Mouse (Mus musculus) embryonic facial prominence, embryonic 13.5 days (tissue): ENCODE measurements around the gene Notch3. TPM values are rescaled to one million over a fixed set of nuclear protein-coding genes. Genes with fewer than 3 reads are reported as not detected.

Source experiments
- ATAC-seq: fragments of 200-750 bp; cut with Nextera tagmentation; 2 replicates; pipeline ENCODE4 v1.8.0; 2017; ENCODE audit warnings: low read depth; ENCODE audit not compliant: insufficient number of reproducible peaks, insufficient read depth, low FRiP score, low TSS enrichment
- H3K27ac ChIP-seq: fragments of 300-500 bp; sonication (generic); 2 replicates; pipeline ENCODE4 v1.5.1; 2015; ENCODE audit warnings: moderate library complexity, mild to moderate bottlenecking, inconsistent platforms
- H3K27me3 ChIP-seq: fragments of 300-500 bp; sonication (generic); 2 replicates; pipeline ENCODE4 v1.6.1; 2015; ENCODE audit warnings: mild to moderate bottlenecking, inconsistent platforms
- H3K36me3 ChIP-seq: fragments of 300-500 bp; sonication (generic); 2 replicates; pipeline ENCODE4 v1.6.1; 2015; ENCODE audit warnings: mild to moderate bottlenecking, inconsistent platforms
- H3K4me1 ChIP-seq: fragments of 300-500 bp; sonication (generic); 2 replicates; pipeline ENCODE4 v1.6.1; 2015; ENCODE audit warnings: inconsistent platforms
- H3K4me2 ChIP-seq: fragments of 300-500 bp; sonication (generic); 2 replicates; pipeline ENCODE4 v1.6.1; 2015; ENCODE audit warnings: moderate library complexity, mild to moderate bottlenecking, inconsistent platforms
- H3K4me3 ChIP-seq: fragments of 300-500 bp; sonication (generic); 2 replicates; pipeline ENCODE4 v1.5.1; 2015; ENCODE audit warnings: mild to moderate bottlenecking, inconsistent platforms
- H3K9ac ChIP-seq: fragments of 300-500 bp; sonication (generic); 2 replicates; pipeline ENCODE4 v1.6.1; 2015; ENCODE audit warnings: mild to moderate bottlenecking, inconsistent platforms
- H3K9me3 ChIP-seq: fragments of 300-500 bp; sonication (generic); 2 replicates; pipeline ENCODE4 v1.6.1; 2016; ENCODE audit warnings: inconsistent platforms
- WGBS: fragments of 180-500 bp; shearing (Covaris S2); methylation state at CpG from one replicate; pipeline ENCODE4 v1.1.7; 2015; ENCODE audit warnings: mixed read lengths; 5-methylcytosine and 5-hydroxymethylcytosine counted together
- polyA plus RNA-seq: library from polyadenylated mRNA; unstranded; fragments of >200 nt; fragmentation: Nextera tagmentation; extraction: Ambion mirVana; gene quantifications from 2 replicates; pipeline ENCODE4 v1.2.1, GENCODE M21; 2015

The Notch3 gene
- polyA plus RNA-seq, 1 experiment from 2014 or later = 16.1 TPM

- 0% methylated on average over 2 of the region's 2 CpGs for WGBS
- H3K4me2 ChIP-seq = no peak overlapping the region
- H3K27ac ChIP-seq = no peak overlapping the region
- H3K36me3 ChIP-seq = no peaks in the 10 kb centered on the region
- H3K4me3 ChIP-seq = no peak overlapping the region
- no peak for ATAC-seq
- no peak overlapping the region for H3K9ac ChIP-seq
- H3K4me1 ChIP-seq = no peaks in the 10 kb centered on the region
- H3K9me3 ChIP-seq = peaks cover 1% of the 10 kb centered on the region; the same call in 1 of the 2 replicates
- H3K27me3 ChIP-seq = no peaks in the 10 kb centered on the region
Observed at GRCm38 (mm10) chr17:32075164-32075563, 91.5 kb downstream of the Notch3 start.

- H3K9ac ChIP-seq = no peak overlapping the region
- H3K4me3 ChIP-seq = no peak overlapping the region
- no peaks in the 10 kb centered on the region for H3K36me3 ChIP-seq
- H3K27me3 ChIP-seq = no peaks in the 10 kb centered on the region
- H3K27ac ChIP-seq = no peak overlapping the region
- peaks cover 6% of the 10 kb centered on the region; the same call in 1 of the 2 replicates for H3K9me3 ChIP-seq
- H3K4me1 ChIP-seq = no peaks in the 10 kb centered on the region
- H3K4me2 ChIP-seq = no peak overlapping the region
- WGBS = 52% methylated on average over 4 of the region's 4 CpGs
- no peak for ATAC-seq
Observed at GRCm38 (mm10) chr17:32074658-32075057, 92.0 kb downstream of the Notch3 start.

GRCm38 (mm10) chr17:32073359-32073758 lies 93.3 kb downstream of the Notch3 start:
- H3K9me3 ChIP-seq = peaks cover 7% of the 10 kb centered on the region; the same call in 1 of the 2 replicates
- H3K4me1 ChIP-seq = no peaks in the 10 kb centered on the region
- WGBS = 0% methylated on average over 2 of the region's 2 CpGs
- H3K36me3 ChIP-seq = no peaks in the 10 kb centered on the region
- H3K4me2 ChIP-seq = no peak overlapping the region
- no peak overlapping the region for H3K9ac ChIP-seq
- no peak overlapping the region for H3K4me3 ChIP-seq
- H3K27ac ChIP-seq = no peak overlapping the region
- no peak for ATAC-seq
- no peaks in the 10 kb centered on the region for H3K27me3 ChIP-seq

Other genes starting within 250 kb of the Notch3 start
- 75.8 and 82.2 TPM in 2 replicates for gene Rrp1b, start 130.8 kb downstream of the Notch3 start, polyA plus RNA-seq
- gene Hsf2bp, start 130.5 kb downstream of the Notch3 start, polyA plus RNA-seq = 0.41 and 0.56 TPM in 2 replicates
- gene Ephx3, start 22.7 kb upstream of the Notch3 start, polyA plus RNA-seq = 0.77 and 1.1 TPM in 2 replicates
- gene Brd4, start 117.9 kb upstream of the Notch3 start, polyA plus RNA-seq = 106 and 117 TPM in 2 replicates
- gene Akap8, start 154.4 kb upstream of the Notch3 start, polyA plus RNA-seq = 120 and 123 TPM in 2 replicates
- gene Akap8l, start 183.8 kb upstream of the Notch3 start, polyA plus RNA-seq = 110 and 113 TPM in 2 replicates
- gene Wiz, start 222.6 kb upstream of the Notch3 start, polyA plus RNA-seq = 25.3 and 28.7 TPM in 2 replicates
- 1.2 and 1.5 TPM in 2 replicates for gene Rasal3, start 236.7 kb upstream of the Notch3 start, polyA plus RNA-seq